Mouse (Mus musculus) liver, postnatal 0 days (tissue): Measurements from ENCODE around the gene Limd2. TPM values are rescaled to one million over a fixed set of nuclear protein-coding genes. Genes with fewer than 3 reads are reported as not detected.

Source experiments
- ATAC-seq: fragments of 200-750 bp; cut with Nextera tagmentation; 2 replicates; pipeline ENCODE4 v1.8.0; 2017; ENCODE audit warnings: mild to moderate bottlenecking, moderate library complexity
- DNase-seq: peaks from one replicate; pipeline ENCODE4 v3.0.0-alpha.2; 2016
- H3K27ac ChIP-seq: fragments of 300-500 bp; sonication (generic); 2 replicates; pipeline ENCODE4 v1.5.1; 2014; ENCODE audit warnings: antibody characterized with exemption, moderate library complexity, mild to moderate bottlenecking, low read depth
- H3K27me3 ChIP-seq: fragments of 300-500 bp; sonication (generic); 2 replicates; pipeline ENCODE4 v1.6.1; 2014; ENCODE audit warnings: low read length, control low read depth, mixed read lengths; ENCODE audit not compliant: insufficient read depth
- H3K36me3 ChIP-seq: fragments of 300-500 bp; sonication (generic); replicated peaks from 2 replicates; pipeline ENCODE4 v1.6.1; 2014; ENCODE audit warnings: mild to moderate bottlenecking, control low read depth, low read length, moderate library complexity, mixed read lengths; ENCODE audit not compliant: insufficient read depth
- H3K4me1 ChIP-seq: fragments of 300-500 bp; sonication (generic); 2 replicates; pipeline ENCODE4 v1.6.1; 2014; ENCODE audit warnings: antibody characterized with exemption, mild to moderate bottlenecking, control low read depth; ENCODE audit not compliant: insufficient read depth
- H3K4me2 ChIP-seq: fragments of 300-500 bp; sonication (generic); 2 replicates; pipeline ENCODE4 v1.6.1; 2014; ENCODE audit warnings: low read depth, mild to moderate bottlenecking, low read length, moderate library complexity, mixed read lengths
- H3K4me3 ChIP-seq: fragments of 300-500 bp; sonication (generic); 2 replicates; pipeline ENCODE4 v1.5.1; 2014; ENCODE audit warnings: low read depth, low read length
- H3K9ac ChIP-seq: fragments of 300-500 bp; sonication (generic); replicated peaks from 2 replicates; pipeline ENCODE4 v1.6.1; 2014; ENCODE audit warnings: mild to moderate bottlenecking, moderate library complexity
- H3K9me3 ChIP-seq: fragments of 300-500 bp; sonication (generic); 2 replicates; pipeline ENCODE4 v1.6.1; 2016; ENCODE audit warnings: mild to moderate bottlenecking, control low read depth, low read length, mixed read lengths
- CTCF ChIP-seq: sonication (generic); IDR thresholded peaks from 2 replicates; pipeline ENCODE4 v1.5.1; 2016; ENCODE audit warnings: antibody characterized with exemption, low read depth
- EP300 ChIP-seq: IDR thresholded peaks from 2 replicates; pipeline ENCODE4 v1.6.1; 2016; ENCODE audit warnings: antibody characterized with exemption, low read depth, mild to moderate bottlenecking
- WGBS: fragments of 180-500 bp; shearing (Covaris S2); extraction: QIAGEN DNeasy Blood & Tissue Kit; methylation state at CpG from one replicate; pipeline ENCODE4 v1.1.7; 2014; ENCODE audit not compliant: insufficient replicate concordance; 5-methylcytosine and 5-hydroxymethylcytosine counted together
- polyA plus RNA-seq: library from polyadenylated mRNA; unstranded; fragments of >200 nt; fragmentation: Nextera tagmentation; extraction: Ambion mirVana; gene quantifications from 2 replicates; pipeline ENCODE4 v1.2.1, GENCODE M21; 2015

Gene Limd2
- polyA plus RNA-seq, 1 experiment from 2014 or later = 77.5 TPM

- Histone ChIP-seq H3K27me3 (no peaks in the 10 kb centered on the region), H3K4me1 (peaks cover 7% of the 10 kb centered on the region), H3K9me3 (no peaks in the 10 kb centered on the region), H3K9ac (no peak overlapping the region), H3K4me2 (no peak overlapping the region), H3K36me3 (peaks cover 17% of the 10 kb centered on the region), H3K4me3 (no peak overlapping the region), H3K27ac (no peak overlapping the region)
- ATAC-seq = no peak
- TF ChIP-seq EP300 (no peak), CTCF (no peak)
- no peak for DNase-seq
- 55% methylated on average over 1 of the region's 1 CpGs for WGBS
Measured at GRCm38 (mm10) chr11:106125827-106126226, 34.8 kb downstream of the Limd2 start.

GRCm38 (mm10) chr11:106124784-106125183 is 35.9 kb downstream of the Limd2 start:
- Histone ChIP-seq H3K9ac (no peak overlapping the region), H3K4me2 (no peak overlapping the region), H3K27me3 (no peaks in the 10 kb centered on the region), H3K36me3 (peaks cover 9% of the 10 kb centered on the region), H3K27ac (no peak overlapping the region), H3K9me3 (no peaks in the 10 kb centered on the region), H3K4me3 (no peak overlapping the region), H3K4me1 (peaks cover 7% of the 10 kb centered on the region)
- DNase-seq (no peak), ATAC-seq (no peak)
- no peak for TF ChIP-seq CTCF
- no peak for TF ChIP-seq EP300
- 62% methylated on average over 4 of the region's 4 CpGs for WGBS

DNA sequence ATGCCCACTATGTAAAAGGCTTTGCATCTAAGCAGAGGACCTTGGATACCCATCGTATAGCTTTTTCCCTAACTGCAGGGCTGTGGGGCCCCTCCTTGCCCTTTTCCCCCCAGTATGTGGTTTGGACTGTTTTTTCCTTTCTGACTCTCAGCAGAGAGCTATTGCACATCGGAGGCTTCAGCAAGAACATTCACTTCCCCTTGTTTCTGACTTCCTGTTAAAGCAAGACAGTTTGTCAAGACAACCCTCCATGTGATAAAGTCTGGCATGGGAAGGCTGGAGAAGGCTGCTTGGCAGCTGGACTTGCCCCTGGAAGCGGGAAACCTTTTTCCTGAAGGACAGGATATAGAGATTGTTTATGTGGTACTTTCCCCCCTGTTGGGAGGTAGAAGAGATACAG is 37.9 kb downstream of the Limd2 start:
- Histone ChIP-seq H3K4me2 (peak overlapping the region; percentile 35; the same call in 1 of the 2 replicates), H3K27ac (peak overlapping the region; percentile 86), H3K27me3 (no peaks in the 10 kb centered on the region), H3K4me1 (peaks cover 7% of the 10 kb centered on the region), H3K9ac (no peak overlapping the region), H3K4me3 (no peak overlapping the region), H3K36me3 (peaks cover 10% of the 10 kb centered on the region), H3K9me3 (no peaks in the 10 kb centered on the region)
- 33% methylated on average over 3 of the region's 3 CpGs for WGBS
- DNase-seq (peak; percentile 36), ATAC-seq (peak; percentile 62)
- TF ChIP-seq EP300 = peak; percentile 46; the same call in 1 of the 2 replicates
- no peak for TF ChIP-seq CTCF

DNA sequence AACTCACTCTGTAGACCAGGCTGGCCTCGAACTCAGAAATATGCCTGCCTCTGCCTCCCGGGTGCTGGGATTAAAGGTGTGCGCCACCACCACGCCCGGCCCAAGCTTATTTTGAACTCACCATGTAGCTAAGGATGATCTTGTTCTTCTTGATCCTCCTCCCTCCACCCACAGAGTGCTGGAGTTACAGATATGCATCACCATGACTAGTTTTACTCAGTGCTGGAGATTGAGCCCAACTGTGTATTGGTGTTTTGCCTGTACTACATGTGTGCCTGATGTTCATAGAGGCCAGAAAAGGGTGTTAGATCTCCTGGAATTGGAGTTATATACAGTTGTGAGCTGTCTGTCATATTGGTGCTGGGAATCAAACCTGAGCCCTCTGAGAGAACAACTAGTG is 38.4 kb downstream of the Limd2 start:
- H3K36me3 ChIP-seq = peaks cover 14% of the 10 kb centered on the region
- H3K9ac ChIP-seq = no peak overlapping the region
- ATAC-seq (no peak), DNase-seq (no peak)
- no peak overlapping the region for H3K4me3 ChIP-seq
- peaks cover 7% of the 10 kb centered on the region for H3K4me1 ChIP-seq
- no peaks in the 10 kb centered on the region for H3K27me3 ChIP-seq
- WGBS = 73% methylated on average over 5 of the region's 5 CpGs
- no peaks in the 10 kb centered on the region for H3K9me3 ChIP-seq
- TF ChIP-seq EP300 (no peak), CTCF (no peak)
- H3K4me2 ChIP-seq = peak overlapping the region; percentile 35; the same call in 1 of the 2 replicates
- peak overlapping the region; percentile 86 for H3K27ac ChIP-seq

DNA sequence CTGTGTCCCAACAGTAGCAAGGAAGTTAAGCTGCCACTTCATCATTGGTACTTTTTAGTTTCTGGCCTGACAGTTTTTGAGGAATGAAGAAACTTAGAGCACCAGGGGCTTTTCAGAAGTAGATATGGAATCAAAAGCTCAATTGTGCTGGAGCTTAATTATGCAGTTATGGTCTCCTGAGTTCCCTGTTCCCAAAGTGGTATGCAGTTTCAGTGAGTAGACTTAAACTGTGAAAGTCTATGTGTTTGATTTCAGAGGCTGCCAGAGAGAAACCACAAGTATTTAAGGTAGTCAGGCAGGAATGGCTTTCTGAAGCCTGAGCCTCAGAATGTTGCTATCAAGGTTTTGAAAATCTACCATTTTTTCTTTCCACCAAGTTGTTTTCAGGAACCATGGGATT is 49.0 kb downstream of the Limd2 start:
- H3K4me1 ChIP-seq = no peaks in the 10 kb centered on the region
- H3K27me3 ChIP-seq = no peaks in the 10 kb centered on the region
- H3K36me3 ChIP-seq = peaks cover 24% of the 10 kb centered on the region
- no peak overlapping the region for H3K9ac ChIP-seq
- H3K4me3 ChIP-seq = no peak overlapping the region
- no peak overlapping the region for H3K27ac ChIP-seq
- TF ChIP-seq CTCF (no peak), EP300 (no peak)
- no peaks in the 10 kb centered on the region for H3K9me3 ChIP-seq
- ATAC-seq = no peak
- no peak overlapping the region for H3K4me2 ChIP-seq
- no peak for DNase-seq

Other genes with a start within 250 kb of the Limd2 start
- 0.89 and 0.96 TPM in 2 replicates for gene Cyb561, start 207.5 kb downstream of the Limd2 start, polyA plus RNA-seq
- 0.07 and 0.09 TPM in 2 replicates for gene Ace, start 192.9 kb downstream of the Limd2 start, polyA plus RNA-seq
- gene Ace3, start 166.2 kb downstream of the Limd2 start, polyA plus RNA-seq = not detected in 2 replicates
- 0.02 TPM in 1 of 2 replicates, not detected in the other for gene Kcnh6, start 152.7 kb downstream of the Limd2 start, polyA plus RNA-seq
- 18.6 and 20.6 TPM in 2 replicates for gene Dcaf7, start 124.0 kb downstream of the Limd2 start, polyA plus RNA-seq
- 5.5 and 5.6 TPM in 2 replicates for gene Taco1, start 94.8 kb downstream of the Limd2 start, polyA plus RNA-seq
- gene Map3k3, start 76.2 kb downstream of the Limd2 start, polyA plus RNA-seq = 4.6 and 4.7 TPM in 2 replicates
- gene Gm10840, start within 50 bp of the Limd2 start, polyA plus RNA-seq = not detected in 2 replicates
- gene Strada, start 41.3 kb upstream of the Limd2 start, polyA plus RNA-seq = 4.6 and 4.9 TPM in 2 replicates
- gene Ccdc47, start 55.5 kb upstream of the Limd2 start, polyA plus RNA-seq = 33.4 and 34.6 TPM in 2 replicates
- gene Ddx42, start 56.1 kb upstream of the Limd2 start, polyA plus RNA-seq = 15.9 and 17.8 TPM in 2 replicates
- 21.9 and 22.5 TPM in 2 replicates for gene Ftsj3, start 95.2 kb upstream of the Limd2 start, polyA plus RNA-seq
- 87.0 and 88.8 TPM in 2 replicates for gene Psmc5, start 95.3 kb upstream of the Limd2 start, polyA plus RNA-seq
- gene Smarcd2, start 112.1 kb upstream of the Limd2 start, polyA plus RNA-seq = 16.4 and 19.5 TPM in 2 replicates
- 0.07 and 0.09 TPM in 2 replicates for gene Tcam1, start 115.8 kb upstream of the Limd2 start, polyA plus RNA-seq
- gene Gh, start 141.0 kb upstream of the Limd2 start, polyA plus RNA-seq = 0.13 and 0.21 TPM in 2 replicates
- gene Cd79b, start 153.9 kb upstream of the Limd2 start, polyA plus RNA-seq = 34.8 and 36.0 TPM in 2 replicates
- gene Scn4a, start 192.4 kb upstream of the Limd2 start, polyA plus RNA-seq = 0.04 and 0.06 TPM in 2 replicates
- not detected in 2 replicates for gene Prr29, start 204.6 kb upstream of the Limd2 start, polyA plus RNA-seq
- gene Icam2, start 227.2 kb upstream of the Limd2 start, polyA plus RNA-seq = 11.4 and 12.6 TPM in 2 replicates